Mouse (Mus musculus) ES-Bruce4 (cell line): ENCODE data around the gene Uchl4.

Experiments used
- CTCF ChIP-seq: IDR thresholded peaks from one replicate; pipeline ENCODE4 v1.8.1; 2011; ENCODE audit warnings: low read depth, low read length
- POLR2A ChIP-seq: IDR thresholded peaks from one replicate; pipeline ENCODE4 v1.8.1; 2011; ENCODE audit warnings: low read length; ENCODE audit not compliant: insufficient read depth

DNA sequence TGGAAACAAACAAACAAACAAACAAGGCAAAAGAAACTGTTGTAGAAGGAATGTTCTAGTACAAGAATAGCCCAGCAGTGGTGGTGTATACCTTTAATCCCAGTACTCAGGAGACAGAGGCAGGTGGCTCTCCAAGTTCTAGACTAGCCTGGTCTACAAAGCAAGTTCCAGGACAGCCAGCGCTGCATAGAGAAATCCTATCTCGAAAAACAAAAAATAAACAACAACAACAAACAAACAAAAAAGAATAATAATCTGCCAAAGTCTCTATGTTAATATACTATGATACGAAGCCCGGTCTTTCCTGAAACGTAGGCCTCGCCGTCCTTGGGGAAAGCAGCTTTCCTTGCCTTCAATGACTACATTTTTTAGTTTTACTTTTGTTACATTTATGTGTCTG lies 1.1 kb downstream of the Uchl4 start:
- TF ChIP-seq CTCF (no peak), POLR2A (no peak)
